Mouse (Mus musculus) kidney, adult 2 months (tissue): Measurements from ENCODE around the gene Klhdc8a.

Experiments used
- CTCF ChIP-seq: fragments of 200-500 bp; conservative IDR thresholded peaks from 2 replicates; pipeline ENCODE4 v1.5.1; 2011; ENCODE audit warnings: low read depth, mild to moderate bottlenecking, control low read depth, low read length, moderate library complexity, mixed read lengths; ENCODE audit not compliant: insufficient read depth, insufficient read length
- POLR2A ChIP-seq: fragments of 200-500 bp; IDR thresholded peaks from one replicate; pipeline ENCODE4 v1.6.1; 2011; ENCODE audit warnings: low read depth, low read length, control low read depth

GRCm38 (mm10) chr1:132265211-132265859 lies 33.1 kb upstream of the Klhdc8a start:
- no peak for TF ChIP-seq POLR2A
- no peak for TF ChIP-seq CTCF
